Mouse (Mus musculus): ENCODE results near the gene Ybx3. TPM values are rescaled to one million over a fixed set of nuclear protein-coding genes. Genes with fewer than 3 reads are reported as not detected.

The Ybx3 gene
- polyA plus RNA-seq, 1 experiment: 168 TPM

- Histone ChIP-seq H3K4me1 (ENCODE audit: control insufficient read depth, insufficient read depth, low read length) (no peaks in the 10 kb centered on the region), H3K4me3 (replicated peaks; ENCODE audit: control insufficient read depth, low read depth, low read length) (no peak overlapping the region), H3K27ac (ENCODE audit: control insufficient read depth, insufficient read depth, low read depth, low read length, poor library complexity) (no peak overlapping the region)
- WGBS: 67% methylated on average over 3 of the region's 3 CpGs
- TF ChIP-seq CTCF (IDR thresholded peaks at IDR 0.05; ENCODE audit: control insufficient read depth, insufficient read depth, low read length) (no peak), POLR2A (IDR thresholded peaks at IDR 0.05; ENCODE audit: borderline replicate concordance, control insufficient read depth, low read depth, low read length) (no peak)
Measured at GRCm38 (mm10) chr6:131339309-131339708, 49.0 kb downstream of the Ybx3 start.

GRCm38 (mm10) chr6:131338787-131339186 is 49.5 kb downstream of the Ybx3 start:
- Histone ChIP-seq H3K27ac (ENCODE audit: control insufficient read depth, insufficient read depth, low read depth, low read length, poor library complexity) (no peak overlapping the region), H3K4me1 (ENCODE audit: control insufficient read depth, insufficient read depth, low read length) (no peaks in the 10 kb centered on the region), H3K4me3 (replicated peaks; ENCODE audit: control insufficient read depth, low read depth, low read length) (no peak overlapping the region)
- TF ChIP-seq CTCF (IDR thresholded peaks at IDR 0.05; ENCODE audit: control insufficient read depth, insufficient read depth, low read length) (no peak), POLR2A (IDR thresholded peaks at IDR 0.05; ENCODE audit: borderline replicate concordance, control insufficient read depth, low read depth, low read length) (no peak)
- 69% methylated on average over 1 of the region's 1 CpGs for WGBS

GRCm38 (mm10) chr6:131327076-131327475 is 61.2 kb downstream of the Ybx3 start:
- Histone ChIP-seq H3K4me1 (ENCODE audit: control insufficient read depth, insufficient read depth, low read length) (no peaks in the 10 kb centered on the region; the same call in 1 of the 2 replicates), H3K27ac (ENCODE audit: control insufficient read depth, insufficient read depth, low read depth, low read length, poor library complexity) (no peak overlapping the region), H3K4me3 (replicated peaks; ENCODE audit: control insufficient read depth, low read depth, low read length) (no peak overlapping the region)
- TF ChIP-seq CTCF (IDR thresholded peaks at IDR 0.05; ENCODE audit: control insufficient read depth, insufficient read depth, low read length): no peak
- no peak for TF ChIP-seq POLR2A (IDR thresholded peaks at IDR 0.05; ENCODE audit: borderline replicate concordance, control insufficient read depth, low read depth, low read length)
- 71% methylated on average over 2 of the region's 2 CpGs for WGBS

GRCm38 (mm10) chr6:131321854-131322639 is 66.2 kb downstream of the Ybx3 start:
- H3K4me3 ChIP-seq (replicated peaks; ENCODE audit: control insufficient read depth, low read depth, low read length): no peak overlapping the region
- WGBS: 45% methylated on average over 3 of the region's 3 CpGs

GRCm38 (mm10) chr6:131316155-131317101 is 71.8 kb downstream of the Ybx3 start:
- TF ChIP-seq CTCF (IDR thresholded peaks at IDR 0.05; ENCODE audit: control insufficient read depth, insufficient read depth, low read length): no peak
- TF ChIP-seq POLR2A (IDR thresholded peaks at IDR 0.05; ENCODE audit: borderline replicate concordance, control insufficient read depth, low read depth, low read length): no peak
- 80% methylated on average over 7 of the region's 7 CpGs for WGBS
- no peaks in the 10 kb centered on the region for H3K4me1 ChIP-seq (ENCODE audit: control insufficient read depth, insufficient read depth, low read length)
- no peak overlapping the region for H3K27ac ChIP-seq (ENCODE audit: control insufficient read depth, insufficient read depth, low read depth, low read length, poor library complexity)
- no peak overlapping the region for H3K4me3 ChIP-seq (replicated peaks; ENCODE audit: control insufficient read depth, low read depth, low read length)

More at GRCm38 (mm10) chr6:131321854-131322639, 66.2 kb downstream of the Ybx3 start:
- H3K27ac ChIP-seq (ENCODE audit: control insufficient read depth, insufficient read depth, low read depth, low read length, poor library complexity): no peak overlapping the region
- no peaks in the 10 kb centered on the region for H3K4me1 ChIP-seq (ENCODE audit: control insufficient read depth, insufficient read depth, low read length)
- TF ChIP-seq CTCF (IDR thresholded peaks at IDR 0.05; ENCODE audit: control insufficient read depth, insufficient read depth, low read length) (no peak), POLR2A (IDR thresholded peaks at IDR 0.05; ENCODE audit: borderline replicate concordance, control insufficient read depth, low read depth, low read length) (no peak)

Other genes starting within 250 kb of the Ybx3 start
- gene Klra2, start 141.1 kb downstream of the Ybx3 start, polyA plus RNA-seq (2011; ENCODE audit: insufficient read depth, insufficient read length, low replicate concordance, missing spikeins): 7.9 and 9.2 TPM in 2 replicates
- gene Magohb, start 95.2 kb downstream of the Ybx3 start, polyA plus RNA-seq (2011; ENCODE audit: insufficient read depth, insufficient read length, low replicate concordance, missing spikeins): 17.4 and 20.9 TPM in 2 replicates
- gene Styk1, start 34.9 kb downstream of the Ybx3 start, polyA plus RNA-seq (2011; ENCODE audit: insufficient read depth, insufficient read length, low replicate concordance, missing spikeins): 0.38 and 0.60 TPM in 2 replicates
- gene 5430401F13Rik, start 97.9 kb upstream of the Ybx3 start, polyA plus RNA-seq (2011; ENCODE audit: insufficient read depth, insufficient read length, low replicate concordance, missing spikeins): not detected in 2 replicates
- gene Gm6619, start 97.9 kb upstream of the Ybx3 start, polyA plus RNA-seq (2011; ENCODE audit: insufficient read depth, insufficient read length, low replicate concordance, missing spikeins): not detected in 2 replicates
- not detected in 2 replicates for gene Tas2r130, start 242.4 kb upstream of the Ybx3 start, polyA plus RNA-seq (2011; ENCODE audit: insufficient read depth, insufficient read length, low replicate concordance, missing spikeins)